Mouse (Mus musculus): ENCODE data around the gene Primpol. TPM values are rescaled to one million over a fixed set of nuclear protein-coding genes. Genes with fewer than 3 reads are reported as not detected.
"Not testable (repeated sequence)": the region's sequence is repeated elsewhere in the genome, so short reads cannot be mapped to it uniquely, and the experiment has no call there.

The Primpol gene
- total RNA-seq, 2 experiments from 2014 or later, result 1.2 to 2.0 TPM

DNA sequence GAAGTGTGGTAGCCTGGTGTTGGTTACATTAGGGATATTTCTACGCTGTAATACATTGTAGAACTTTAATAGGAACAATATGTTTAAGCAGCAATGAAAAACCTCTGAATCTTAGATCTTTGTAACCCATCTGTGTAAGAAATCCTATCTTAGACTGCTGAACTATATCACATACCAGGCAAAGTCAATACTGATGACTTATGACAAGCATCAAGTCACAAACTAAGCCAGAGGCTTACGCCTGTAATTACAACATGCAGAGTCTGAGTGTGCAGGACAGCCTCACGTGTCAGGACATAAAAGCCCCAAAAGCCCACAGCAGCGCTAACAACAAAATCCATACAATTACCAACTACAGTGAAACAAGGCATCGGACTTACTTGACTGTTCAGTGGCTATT, 13.4 kb downstream of the Primpol start:
- no peak for DNase-seq

DNA sequence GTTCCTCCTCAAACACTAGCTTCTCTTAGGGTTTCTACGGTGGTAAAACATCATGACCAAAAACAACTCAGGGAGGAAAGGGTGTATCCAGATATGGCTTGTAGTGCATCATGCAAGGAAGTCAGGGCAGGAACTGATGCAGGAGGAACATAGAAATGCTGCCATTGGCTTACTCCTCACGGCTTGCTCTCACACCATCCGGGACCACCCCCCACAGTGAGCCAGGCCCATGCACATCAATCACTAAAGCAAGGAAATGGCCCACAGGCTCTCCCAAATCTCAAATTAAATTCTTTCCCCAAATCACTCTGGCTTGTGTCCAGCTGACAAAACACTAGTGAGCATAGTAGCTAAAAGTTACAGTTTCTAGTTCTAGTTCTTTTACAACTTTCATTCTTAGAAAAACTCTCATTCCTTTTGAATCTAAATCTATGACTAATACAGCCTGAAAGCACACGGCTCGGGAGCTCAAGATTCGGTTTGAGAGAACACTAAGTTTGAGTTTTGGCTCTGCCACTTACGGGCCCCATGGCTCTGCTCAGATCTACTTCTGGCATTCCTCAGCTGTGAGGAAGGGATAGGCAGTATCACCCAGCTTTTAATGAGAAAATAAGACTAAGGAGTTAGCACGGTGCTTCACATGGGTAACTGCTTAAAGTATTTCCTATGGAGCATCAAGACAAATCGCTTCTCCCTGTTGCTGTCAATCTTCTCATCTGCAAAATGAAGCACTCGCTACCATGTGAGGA, 15.9 kb downstream of the Primpol start:
- no peak for DNase-seq

GRCm38 (mm10) chr8:46599314-46599904, 17.6 kb downstream of the Primpol start:
- DNase-seq, result no peak

DNA sequence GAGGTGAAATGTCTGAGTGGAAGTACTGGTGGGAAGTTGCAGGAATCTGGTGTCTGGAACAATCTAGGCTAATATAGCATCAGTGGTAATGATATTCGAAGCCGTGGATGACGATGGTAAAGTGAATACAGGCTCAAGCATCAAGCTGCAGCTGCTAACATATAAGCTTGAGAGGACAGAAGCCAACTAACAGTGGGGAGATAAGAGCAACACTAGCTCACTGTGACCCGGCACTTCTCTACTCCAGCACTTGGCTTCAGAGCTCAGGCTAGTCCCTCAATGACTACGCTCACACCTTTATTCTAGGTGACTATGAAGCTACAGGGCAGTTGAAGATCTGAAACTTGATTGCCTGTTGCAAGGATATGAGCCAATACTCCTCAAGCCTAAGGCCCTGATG, 18.3 kb downstream of the Primpol start:
- no peak for DNase-seq

GRCm38 (mm10) chr8:46598114-46598513, 18.9 kb downstream of the Primpol start:
- no peak for DNase-seq

DNA sequence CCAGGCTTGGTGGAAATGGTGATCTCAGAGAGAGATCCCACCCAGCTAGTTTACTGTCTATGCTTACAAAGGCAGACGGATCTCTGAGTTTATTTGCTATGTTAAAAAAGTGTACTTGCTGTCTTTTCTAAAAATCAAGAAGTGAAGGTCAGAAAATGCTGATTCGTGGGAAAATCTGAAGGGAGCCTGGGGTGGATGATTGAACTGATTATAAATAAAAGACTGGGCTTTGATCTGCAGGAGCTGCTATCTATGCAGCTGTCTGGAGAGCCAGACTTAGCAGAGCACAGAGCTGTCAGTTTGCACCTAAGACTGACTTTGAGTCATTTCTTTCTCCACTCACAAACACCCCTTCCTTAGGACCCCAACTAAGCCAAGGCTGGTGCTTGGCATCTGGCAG, 19.6 kb downstream of the Primpol start:
- no peak for DNase-seq

DNA sequence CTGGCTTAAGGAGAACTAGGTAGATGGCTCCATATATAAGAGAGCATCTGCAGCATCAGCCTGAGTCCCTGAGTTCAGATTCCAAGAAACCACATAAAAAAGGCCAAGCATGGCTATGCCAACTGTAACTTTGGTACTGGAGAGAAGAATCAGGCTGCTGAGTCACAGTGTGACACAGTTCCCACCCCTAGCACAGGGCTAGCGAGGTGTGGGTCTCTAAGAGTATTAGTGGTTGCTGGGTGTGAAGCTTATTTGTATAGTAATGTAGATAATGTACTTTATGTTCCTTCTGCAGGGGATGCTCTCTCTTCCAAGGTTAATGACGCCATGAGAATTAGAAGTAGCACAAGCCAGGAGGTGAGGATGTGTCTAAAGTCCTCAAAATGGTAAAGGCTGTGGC, 20.5 kb downstream of the Primpol start:
- DNase-seq, result no peak

DNA sequence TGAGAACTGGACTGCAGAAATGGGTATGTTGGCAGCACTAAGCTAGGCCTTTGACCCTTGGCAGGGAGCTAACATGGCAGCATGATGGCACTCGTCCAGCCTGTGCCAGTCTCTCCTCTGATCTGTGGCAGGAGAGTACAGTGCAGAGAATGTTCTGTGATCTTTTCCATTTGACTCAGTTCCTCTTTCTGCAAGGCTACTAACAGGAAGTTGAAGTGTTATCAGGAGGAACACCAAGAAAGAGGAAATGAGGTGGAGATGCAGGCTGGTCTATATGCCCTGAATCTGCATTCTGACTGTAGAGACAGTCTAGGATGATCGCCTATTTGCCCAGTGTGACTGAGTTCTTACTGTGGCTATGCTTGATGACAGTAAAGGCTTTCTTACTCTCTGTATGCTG, 21.4 kb downstream of the Primpol start:
- no peak for DNase-seq

- DNase-seq, result no peak
Observed at GRCm38 (mm10) chr8:46593772-46594171, 23.2 kb downstream of the Primpol start.

DNA sequence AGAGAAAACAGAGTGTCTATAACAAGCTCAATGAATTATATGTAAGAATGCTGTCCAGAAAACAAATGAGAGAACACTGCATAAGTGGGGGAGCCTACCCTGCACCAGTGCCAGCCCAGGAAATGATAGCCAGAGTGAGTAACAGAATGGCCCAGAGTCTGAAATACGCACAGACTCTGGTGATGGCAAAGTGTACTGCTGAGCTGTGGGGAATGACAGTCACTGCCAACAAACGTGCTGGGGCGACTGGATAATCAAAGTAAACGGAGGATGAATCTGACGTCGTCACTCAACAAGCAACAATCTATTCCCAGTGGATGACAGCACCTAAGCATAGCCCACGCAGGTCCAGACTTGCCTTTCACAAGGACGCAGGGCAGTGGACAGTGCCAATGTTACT, 23.9 kb downstream of the Primpol start:
- DNase-seq, result no peak

DNA sequence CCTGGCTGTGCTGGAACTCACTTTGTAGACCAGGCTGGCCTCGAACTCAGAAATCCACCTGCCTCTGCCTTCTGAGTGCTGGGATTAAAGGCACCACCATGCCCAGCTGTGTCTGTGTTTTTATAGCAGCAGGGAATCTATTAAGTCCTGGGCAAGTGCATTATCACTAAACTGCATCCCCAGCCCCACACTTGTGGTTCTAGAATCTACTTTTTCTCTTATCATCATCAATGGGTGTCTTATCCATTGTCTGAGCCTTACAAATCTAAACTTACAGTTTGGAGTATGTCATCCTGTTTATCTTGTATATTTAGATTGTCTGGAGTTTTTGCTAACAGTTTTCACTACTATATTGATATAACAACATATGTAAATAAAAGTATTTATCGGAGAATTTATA, 28.3 kb downstream of the Primpol start:
- DNase-seq, result no peak

DNA sequence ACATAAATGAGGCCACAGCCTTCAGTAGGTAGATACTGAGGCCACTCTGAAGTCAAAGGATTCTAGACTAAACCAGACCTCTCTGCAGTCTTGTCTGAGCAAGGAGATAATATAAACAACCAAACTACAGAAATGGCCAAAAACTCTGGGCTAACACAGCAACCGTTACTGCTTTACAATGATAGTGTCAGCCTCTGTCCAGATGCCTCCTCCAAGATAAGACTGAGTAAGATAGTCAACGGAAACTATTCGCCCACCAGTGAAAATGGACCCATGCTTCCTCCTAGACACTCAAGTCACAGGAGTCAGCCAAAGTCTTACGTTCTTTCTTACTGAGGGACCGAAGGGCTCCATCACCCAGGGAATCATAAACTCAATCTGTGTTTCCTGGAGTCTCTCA, 29.1 kb downstream of the Primpol start:
- no peak for DNase-seq

DNA sequence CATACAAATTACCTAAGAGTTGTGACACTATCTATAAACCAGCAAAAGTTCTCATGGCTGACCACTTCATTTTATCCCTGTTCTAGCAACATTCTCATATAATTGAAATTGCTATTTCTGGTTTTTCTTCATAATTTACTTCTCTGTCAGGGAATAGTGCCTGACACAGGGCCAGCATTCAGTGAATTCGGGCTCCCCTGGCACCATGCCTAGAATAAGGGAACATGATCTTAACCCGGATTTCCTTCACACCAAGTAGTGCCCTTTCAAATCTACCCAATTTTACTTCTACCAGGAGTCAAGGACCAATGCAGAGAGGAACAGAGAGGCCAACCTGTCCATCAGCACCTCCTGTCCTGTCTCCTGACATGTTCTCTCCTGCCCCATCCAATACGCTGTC, 31.4 kb downstream of the Primpol start:
- no peak for DNase-seq

GRCm38 (mm10) chr8:46584328-46584727, 32.7 kb downstream of the Primpol start:
- not testable (repeated sequence) for DNase-seq

DNA sequence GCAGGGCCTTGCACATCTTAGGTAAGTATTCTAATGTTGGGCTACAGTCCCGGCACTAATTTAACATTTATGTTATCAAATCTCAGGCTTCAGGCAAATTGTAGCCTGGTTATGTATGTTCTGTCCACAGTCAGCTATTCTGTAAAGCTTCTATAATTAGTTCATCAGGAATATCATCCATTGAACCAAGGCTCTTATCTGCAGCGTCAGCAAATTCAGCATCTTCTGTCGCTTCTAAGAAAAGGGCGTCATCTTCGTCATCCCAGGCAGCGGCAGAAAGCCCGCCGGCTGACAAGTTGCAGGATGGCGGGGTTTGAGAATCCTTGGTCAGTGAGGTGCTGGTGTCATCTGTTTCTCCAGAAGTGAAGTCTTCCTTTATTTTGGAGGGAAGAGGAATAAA, 38.2 kb downstream of the Primpol start:
- DNase-seq, result no peak

- no peak for DNase-seq
Observed at GRCm38 (mm10) chr8:46573964-46574363, 43.0 kb downstream of the Primpol start.

- no peak for DNase-seq
Observed at GRCm38 (mm10) chr8:46573446-46573845, 43.6 kb downstream of the Primpol start.

DNA sequence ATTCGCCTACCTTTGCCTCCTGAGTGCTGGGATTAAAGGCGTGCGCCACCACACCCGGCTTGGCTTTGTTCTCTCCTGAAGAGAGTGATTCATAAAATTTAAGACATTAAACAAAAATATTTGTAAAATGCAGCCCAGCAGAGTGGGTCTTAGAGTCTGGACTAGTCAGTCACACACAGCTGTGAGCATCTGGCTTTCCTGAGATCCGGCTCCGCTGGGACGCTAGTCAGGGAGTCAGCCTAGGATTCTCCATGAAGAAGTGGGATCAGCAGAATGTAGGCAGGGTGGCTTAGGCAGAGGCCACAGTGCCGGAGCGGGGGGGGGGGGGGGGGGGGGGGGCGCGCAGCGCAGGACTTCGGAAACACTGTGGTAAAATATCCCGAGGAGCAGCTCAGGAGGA, 46.3 kb downstream of the Primpol start:
- no peak for DNase-seq

- DNase-seq, result no peak
Observed at GRCm38 (mm10) chr8:46569659-46570441, 47.2 kb downstream of the Primpol start.

- DNase-seq, result no peak
Observed at GRCm38 (mm10) chr8:46568942-46569341, 48.1 kb downstream of the Primpol start.

- DNase-seq, result no peak
Observed at GRCm38 (mm10) chr8:46567946-46568345, 49.1 kb downstream of the Primpol start.

DNA sequence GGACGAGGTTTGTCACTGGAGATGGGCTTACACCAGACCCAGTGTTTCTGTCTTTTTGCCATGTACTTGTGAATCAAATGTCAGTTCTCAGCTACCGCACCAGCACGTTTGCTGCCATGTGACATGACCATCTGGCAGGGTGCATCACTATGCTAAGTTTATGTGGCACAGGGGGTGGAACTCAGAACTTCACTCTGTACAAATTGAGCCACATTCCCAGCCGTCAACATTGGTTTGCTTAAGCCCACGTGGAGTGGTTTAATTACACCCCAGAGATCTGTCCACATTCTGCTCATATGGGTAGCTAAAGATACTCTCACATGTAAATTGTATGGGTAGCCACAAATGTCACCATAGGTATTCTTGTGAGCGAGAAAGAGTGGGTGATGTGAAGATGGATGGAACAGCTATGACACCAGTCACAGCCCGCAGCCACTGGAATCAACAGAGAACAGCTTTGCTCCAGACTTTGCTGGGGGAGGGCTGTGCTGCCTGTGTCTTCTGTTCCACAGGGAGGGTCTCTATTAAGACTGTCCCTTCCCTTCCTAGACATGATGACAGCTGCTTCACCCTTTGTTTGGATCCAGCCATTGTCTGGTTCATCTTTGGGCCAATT, 50.0 kb downstream of the Primpol start:
- no peak for DNase-seq

DNA sequence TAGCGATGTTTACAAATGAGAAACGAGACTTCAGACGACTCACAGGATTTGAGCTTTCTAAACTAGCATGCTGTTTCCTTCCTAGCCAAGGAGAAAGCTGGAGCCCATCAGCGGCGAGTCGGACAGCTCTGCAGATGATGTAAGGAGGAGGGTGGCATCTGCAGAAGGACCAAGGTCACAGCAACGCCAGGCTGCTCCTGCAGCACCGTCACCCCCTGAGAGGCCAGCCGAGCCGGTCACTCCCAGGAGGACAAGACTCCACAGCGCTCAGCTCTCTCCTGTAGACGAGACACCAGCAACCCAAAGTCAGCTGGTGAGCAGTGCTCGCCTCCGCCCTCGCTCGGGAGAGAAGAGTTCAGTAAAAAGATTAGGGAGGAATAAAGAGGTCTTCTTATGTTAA, 54.7 kb downstream of the Primpol start:
- DNase-seq, result no peak
